Mouse (Mus musculus): ENCODE results near the gene Abcg1. TPM values are rescaled to one million over a fixed set of nuclear protein-coding genes. Genes with fewer than 3 reads are reported as not detected.

The Abcg1 gene
- polyA plus RNA-seq, 1 experiment from 2014 or later, result 5.8 TPM

GRCm38 (mm10) chr17:31091023-31091735, 33.7 kb downstream of the Abcg1 start:
- WGBS, result 54% methylated on average over 13 of the region's 13 CpGs
- H3K27ac ChIP-seq (replicated peaks), result peak overlapping the region; percentile 58
- no peak for DNase-seq (ENCODE audit: low spot score)
- peaks cover 53% of the 10 kb centered on the region for H3K4me1 ChIP-seq
- no peaks in the 10 kb centered on the region; the same call in 1 of the 2 replicates for H3K9me3 ChIP-seq (replicated peaks)
- no peak overlapping the region for H3K4me3 ChIP-seq
- peaks cover 5% of the 10 kb centered on the region; the same call in 1 of the 2 replicates for H3K36me3 ChIP-seq
- H3K27me3 ChIP-seq (ENCODE audit: low read depth, poor library complexity, severe bottlenecking), result no peaks in the 10 kb centered on the region

GRCm38 (mm10) chr17:31094781-31095180, 37.3 kb downstream of the Abcg1 start:
- H3K36me3 ChIP-seq, result peaks cover 9% of the 10 kb centered on the region; the same call in 1 of the 2 replicates
- no peak overlapping the region for H3K4me3 ChIP-seq
- WGBS, result 58% methylated on average over 5 of the region's 5 CpGs
- H3K27ac ChIP-seq (replicated peaks), result no peak overlapping the region
- DNase-seq (ENCODE audit: low spot score), result no peak
- no peaks in the 10 kb centered on the region for H3K27me3 ChIP-seq (ENCODE audit: low read depth, poor library complexity, severe bottlenecking)
- H3K9me3 ChIP-seq (replicated peaks), result no peaks in the 10 kb centered on the region; the same call in 1 of the 2 replicates
- peaks cover 32% of the 10 kb centered on the region for H3K4me1 ChIP-seq

- no peak for DNase-seq (ENCODE audit: low spot score)
- 88% methylated on average over 7 of the region's 7 CpGs for WGBS
- Histone ChIP-seq H3K36me3 (peaks cover 9% of the 10 kb centered on the region; the same call in 1 of the 2 replicates), H3K27ac (replicated peaks) (no peak overlapping the region), H3K9me3 (replicated peaks) (no peaks in the 10 kb centered on the region; the same call in 1 of the 2 replicates), H3K4me3 (no peak overlapping the region), H3K4me1 (peaks cover 24% of the 10 kb centered on the region), H3K27me3 (ENCODE audit: low read depth, poor library complexity, severe bottlenecking) (no peaks in the 10 kb centered on the region)
These were observed 38.1 kb downstream of the Abcg1 start for GRCm38 (mm10) chr17:31095570-31095969.

GRCm38 (mm10) chr17:31096893-31097292, 39.4 kb downstream of the Abcg1 start:
- Histone ChIP-seq H3K27me3 (ENCODE audit: low read depth, poor library complexity, severe bottlenecking) (no peaks in the 10 kb centered on the region), H3K4me1 (peaks cover 13% of the 10 kb centered on the region), H3K9me3 (replicated peaks) (no peaks in the 10 kb centered on the region; the same call in 1 of the 2 replicates), H3K36me3 (peaks cover 9% of the 10 kb centered on the region; the same call in 1 of the 2 replicates), H3K27ac (replicated peaks) (no peak overlapping the region), H3K4me3 (no peak overlapping the region)
- whole genome bisulfite sequencing, result 100% methylated on average over 2 of the region's 2 CpGs
- no peak for DNase-seq (ENCODE audit: low spot score)

- Histone ChIP-seq H3K36me3 (0 out of 2 replicates have a peak, but pooled peaks cover 4% of the 10 kb centered on the region), H3K27me3 (ENCODE audit: low read depth, poor library complexity, severe bottlenecking) (no peaks in the 10 kb centered on the region), H3K4me1 (peaks cover 13% of the 10 kb centered on the region), H3K9me3 (replicated peaks) (no peaks in the 10 kb centered on the region; the same call in 1 of the 2 replicates), H3K4me3 (no peak overlapping the region), H3K27ac (replicated peaks) (no peak overlapping the region)
- 84% methylated on average over 5 of the region's 5 CpGs for WGBS
- no peak for DNase-seq (ENCODE audit: low spot score)
These were observed 41.3 kb downstream of the Abcg1 start for GRCm38 (mm10) chr17:31098788-31099187.

GRCm38 (mm10) chr17:31103007-31103570, 45.6 kb downstream of the Abcg1 start:
- peaks cover 8% of the 10 kb centered on the region for H3K4me1 ChIP-seq
- WGBS, result 91% methylated on average over 8 of the region's 8 CpGs
- DNase-seq (ENCODE audit: low spot score), result no peak
- H3K36me3 ChIP-seq, result no peaks in the 10 kb centered on the region; the same call in 1 of the 2 replicates
- no peaks in the 10 kb centered on the region for H3K27me3 ChIP-seq (ENCODE audit: low read depth, poor library complexity, severe bottlenecking)
- H3K9me3 ChIP-seq (replicated peaks), result no peaks in the 10 kb centered on the region
- H3K27ac ChIP-seq (replicated peaks), result no peak overlapping the region
- no peak overlapping the region for H3K4me3 ChIP-seq

GRCm38 (mm10) chr17:31103823-31104222, 46.3 kb downstream of the Abcg1 start:
- Histone ChIP-seq H3K4me1 (peaks cover 8% of the 10 kb centered on the region), H3K27ac (replicated peaks) (no peak overlapping the region), H3K36me3 (peaks cover 7% of the 10 kb centered on the region; the same call in 1 of the 2 replicates), H3K4me3 (no peak overlapping the region), H3K27me3 (ENCODE audit: low read depth, poor library complexity, severe bottlenecking) (no peaks in the 10 kb centered on the region), H3K9me3 (replicated peaks) (no peaks in the 10 kb centered on the region)
- WGBS, result 91% methylated on average over 8 of the region's 8 CpGs
- no peak for DNase-seq (ENCODE audit: low spot score)

GRCm38 (mm10) chr17:31108388-31108787, 50.9 kb downstream of the Abcg1 start:
- H3K36me3 ChIP-seq, result peaks cover 19% of the 10 kb centered on the region; the same call in 1 of the 2 replicates
- peaks cover 22% of the 10 kb centered on the region for H3K4me1 ChIP-seq
- no peak overlapping the region for H3K27ac ChIP-seq (replicated peaks)
- no peak for DNase-seq (ENCODE audit: low spot score)
- H3K9me3 ChIP-seq (replicated peaks), result no peaks in the 10 kb centered on the region
- peaks cover 4% of the 10 kb centered on the region; the same call in 1 of the 2 replicates for H3K27me3 ChIP-seq (ENCODE audit: low read depth, poor library complexity, severe bottlenecking)
- H3K4me3 ChIP-seq, result no peak overlapping the region
- 93% methylated on average over 15 of the region's 15 CpGs for WGBS

- Histone ChIP-seq H3K27ac (replicated peaks) (peak overlapping the region; percentile 85), H3K9me3 (replicated peaks) (no peaks in the 10 kb centered on the region), H3K36me3 (peaks cover 17% of the 10 kb centered on the region; the same call in 1 of the 2 replicates), H3K4me1 (peaks cover 47% of the 10 kb centered on the region), H3K27me3 (ENCODE audit: low read depth, poor library complexity, severe bottlenecking) (peaks cover 4% of the 10 kb centered on the region; the same call in 1 of the 2 replicates), H3K4me3 (peak overlapping the region; percentile 21; the same call in 1 of the 2 replicates)
- WGBS, result 35% methylated on average over 9 of the region's 9 CpGs
- DNase-seq (ENCODE audit: low spot score), result peak; percentile 79
These were observed 55.8 kb downstream of the Abcg1 start for GRCm38 (mm10) chr17:31113191-31113856.

GRCm38 (mm10) chr17:31116063-31116462, 58.6 kb downstream of the Abcg1 start:
- Histone ChIP-seq H3K36me3 (peaks cover 5% of the 10 kb centered on the region; the same call in 1 of the 2 replicates), H3K4me3 (no peak overlapping the region), H3K27me3 (ENCODE audit: low read depth, poor library complexity, severe bottlenecking) (peaks cover 4% of the 10 kb centered on the region; the same call in 1 of the 2 replicates), H3K4me1 (peaks cover 55% of the 10 kb centered on the region), H3K9me3 (replicated peaks) (no peaks in the 10 kb centered on the region), H3K27ac (replicated peaks) (peak overlapping the region; percentile 55; the same call in 1 of the 2 replicates)
- no peak for DNase-seq (ENCODE audit: low spot score)
- 74% methylated on average over 6 of the region's 6 CpGs for WGBS

- Histone ChIP-seq H3K27ac (replicated peaks) (peak overlapping the region; percentile 17; the same call in 1 of the 2 replicates), H3K36me3 (no peaks in the 10 kb centered on the region), H3K4me3 (no peak overlapping the region), H3K9me3 (replicated peaks) (no peaks in the 10 kb centered on the region), H3K4me1 (peaks cover 45% of the 10 kb centered on the region), H3K27me3 (ENCODE audit: low read depth, poor library complexity, severe bottlenecking) (no peaks in the 10 kb centered on the region)
- no peak for DNase-seq (ENCODE audit: low spot score)
- 87% methylated on average over 5 of the region's 5 CpGs for WGBS
These were observed 60.5 kb downstream of the Abcg1 start for GRCm38 (mm10) chr17:31117946-31118345.

GRCm38 (mm10) chr17:31119429-31119828, 62.0 kb downstream of the Abcg1 start:
- 5% methylated on average over 7 of the region's 7 CpGs for WGBS

More at GRCm38 (mm10) chr17:31119429-31119828, 62.0 kb downstream of the Abcg1 start:
- Histone ChIP-seq H3K9me3 (replicated peaks) (no peaks in the 10 kb centered on the region), H3K4me1 (peaks cover 30% of the 10 kb centered on the region), H3K27me3 (ENCODE audit: low read depth, poor library complexity, severe bottlenecking) (no peaks in the 10 kb centered on the region), H3K36me3 (no peaks in the 10 kb centered on the region), H3K4me3 (no peak overlapping the region), H3K27ac (replicated peaks) (0 out of 2 replicates have a peak overlapping the region, but pooled peaks have one; percentile 46)
- peak; percentile 84 for DNase-seq (ENCODE audit: low spot score)
